Mouse (Mus musculus) yolk sac, embryonic 10.5 days (tissue): ENCODE results near the gene Gm10058.
"Not testable (repeated sequence)": the region's sequence is repeated elsewhere in the genome, so short reads cannot be mapped to it uniquely, and the experiment has no call there.

Experiments
- DNase-seq: peaks from one replicate; pipeline ENCODE4 v3.0.0-alpha.2; 2017; ENCODE audit warnings: low spot score

Gm10058 gene

DNA sequence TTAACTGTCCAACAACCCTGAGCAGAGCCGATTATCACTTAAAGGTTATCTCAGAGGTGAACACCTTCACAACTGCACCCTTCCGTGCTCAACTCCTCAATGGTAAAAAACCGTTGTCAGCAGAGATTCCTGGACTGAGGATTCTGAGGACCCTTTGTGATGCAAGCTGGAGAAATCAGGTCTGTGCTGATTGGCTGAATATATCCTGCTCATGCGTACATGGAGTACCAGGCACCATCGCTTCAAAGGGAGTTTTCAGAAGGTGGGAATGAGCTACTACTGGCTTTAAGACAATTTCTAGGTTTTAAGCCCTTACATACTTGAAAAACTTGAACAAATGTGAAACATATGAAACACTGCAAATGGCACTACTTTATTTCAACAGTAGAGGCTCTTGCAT lies at the start of gene Gm10058:
Gene Gm10058, minus strand, starts transcription at position 101 of the 400 bp plus-strand sequence.
- DNase-seq: not testable (repeated sequence)
